Mouse (Mus musculus) c-Kit-positive CD71-negative TER-119-negative erythroid progenitor cells, embryonic 14.5 days (primary cell): Measurements from ENCODE around the gene Acyp2.

Experiments
- DNase-seq: peaks from one replicate; pipeline ENCODE4 v3.0.0-alpha.2; 2013; ENCODE audit warnings: low read depth

The Acyp2 gene

DNA sequence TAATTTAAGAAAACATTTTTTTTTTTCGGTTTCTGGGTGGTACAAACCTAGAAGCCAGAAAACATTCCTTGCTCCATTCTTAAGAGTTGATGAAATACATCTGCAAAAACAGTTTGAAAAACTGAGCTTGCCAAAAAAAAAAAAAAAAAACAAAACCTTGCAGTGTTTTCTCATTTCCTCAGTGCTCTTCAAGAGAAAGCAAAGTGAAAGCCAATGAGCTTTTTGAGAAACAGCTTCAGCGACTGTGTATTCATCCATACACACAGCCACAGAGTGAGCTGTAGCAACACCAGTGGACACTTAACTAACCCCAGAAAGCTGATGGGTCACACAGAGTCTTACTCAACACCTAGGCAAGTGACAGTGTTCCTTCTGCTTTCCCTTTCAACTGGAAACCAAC, 69.4 kb downstream of the Acyp2 start:
- no peak for DNase-seq

DNA sequence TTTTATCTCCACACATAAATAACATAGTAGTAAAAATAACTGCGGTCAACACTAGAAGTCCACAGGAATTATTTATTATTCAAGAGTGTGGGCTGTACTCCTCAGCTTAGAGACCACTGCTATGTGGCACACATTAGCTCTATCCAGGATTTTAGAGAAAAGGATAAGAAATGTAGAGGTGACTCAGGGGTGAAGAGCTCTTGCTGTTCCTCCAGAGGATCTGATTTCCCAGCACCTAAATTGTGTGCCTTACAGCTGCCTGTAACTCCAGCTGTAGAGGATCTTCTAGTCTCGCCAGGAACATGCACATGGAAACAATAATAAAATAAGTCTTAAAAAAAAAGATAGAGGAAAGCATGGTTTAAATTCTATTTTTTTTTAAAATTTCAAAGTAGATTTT, 70.5 kb downstream of the Acyp2 start:
- DNase-seq: no peak

DNA sequence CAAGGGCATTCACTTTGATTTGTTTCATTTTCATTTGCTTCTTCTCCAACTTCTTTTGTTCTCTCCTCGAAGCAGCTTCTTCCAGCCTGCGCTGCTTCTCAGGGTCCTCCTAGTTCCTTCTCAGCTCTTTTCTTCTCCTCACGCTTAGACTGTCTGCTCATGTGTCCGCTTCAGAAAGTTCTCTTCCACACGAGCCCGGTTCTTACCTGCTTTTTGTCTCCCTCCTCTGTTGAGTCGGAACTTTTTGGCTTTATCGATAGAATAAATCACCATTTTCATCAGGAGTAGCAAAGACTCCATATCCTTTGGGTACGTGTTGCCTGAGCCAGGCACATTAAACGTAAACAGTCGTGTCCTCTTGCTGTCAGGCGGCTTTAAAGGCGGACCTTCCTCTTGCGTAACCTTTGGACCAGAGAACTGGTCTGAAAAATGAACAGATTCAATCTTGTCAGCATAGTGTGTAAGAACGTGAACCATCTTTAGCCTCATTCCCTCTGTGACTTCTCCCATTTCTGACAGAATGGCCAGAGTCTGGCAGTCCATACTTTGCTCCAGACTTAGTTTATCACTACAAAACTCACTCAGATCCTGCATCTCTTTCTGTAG, 76.5 kb downstream of the Acyp2 start:
- no peak for DNase-seq

DNA sequence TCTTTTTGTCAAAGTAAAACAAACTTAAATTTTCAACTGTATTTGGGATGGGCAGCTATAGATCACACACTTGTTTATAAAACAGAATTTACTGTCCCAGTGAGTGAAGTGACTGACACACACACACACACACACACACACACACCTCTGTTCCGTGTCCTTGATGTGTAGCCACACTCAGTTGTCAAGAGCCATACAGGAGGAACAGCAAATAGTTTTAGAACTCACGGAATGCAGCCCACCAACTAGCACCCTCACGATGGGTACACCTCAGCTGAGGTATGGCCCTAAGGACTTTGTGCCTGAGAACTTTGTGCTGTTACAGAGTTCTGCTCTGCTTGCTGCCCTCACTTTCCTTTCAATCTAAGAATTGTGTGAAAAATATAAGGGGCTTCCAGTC, 78.8 kb downstream of the Acyp2 start:
- DNase-seq: no peak

DNA sequence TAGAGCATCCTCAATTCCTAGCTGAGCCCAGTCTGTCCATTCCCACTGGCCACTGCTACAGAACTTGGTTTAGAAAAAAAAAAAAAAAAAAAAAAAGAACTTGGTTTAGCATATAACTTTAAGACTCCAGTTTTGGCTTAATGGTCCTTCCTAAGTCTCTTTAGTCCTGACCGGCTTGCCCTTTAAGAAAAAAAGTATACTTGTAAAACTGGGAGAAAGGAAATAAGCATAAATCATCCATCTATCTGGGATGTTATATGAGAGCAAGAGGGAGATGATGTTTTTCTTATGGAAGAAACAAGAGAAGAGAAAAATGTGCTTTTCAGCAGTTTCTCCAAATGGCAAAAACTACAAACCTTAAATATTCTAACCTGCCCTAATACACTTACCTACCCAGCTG, 89.2 kb downstream of the Acyp2 start:
- DNase-seq: no peak

DNA sequence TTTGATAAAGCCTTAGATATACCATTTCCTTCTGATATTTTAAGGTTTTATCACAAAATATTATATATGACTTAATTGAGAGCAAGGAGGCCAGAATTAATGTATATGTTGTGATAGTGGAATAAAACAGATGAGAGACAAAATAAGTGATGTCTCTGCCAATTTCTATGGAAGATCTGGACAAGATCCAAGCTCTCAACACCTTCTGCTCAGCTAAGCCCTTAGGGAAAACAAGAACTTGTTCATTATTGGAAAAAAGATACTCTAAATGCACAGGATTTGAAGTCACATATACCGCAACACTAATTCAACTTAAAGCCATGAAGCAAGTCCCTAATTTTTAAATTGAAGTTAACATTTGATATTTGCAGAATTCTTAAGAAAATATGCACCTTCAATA, 96.0 kb downstream of the Acyp2 start:
- DNase-seq: no peak

DNA sequence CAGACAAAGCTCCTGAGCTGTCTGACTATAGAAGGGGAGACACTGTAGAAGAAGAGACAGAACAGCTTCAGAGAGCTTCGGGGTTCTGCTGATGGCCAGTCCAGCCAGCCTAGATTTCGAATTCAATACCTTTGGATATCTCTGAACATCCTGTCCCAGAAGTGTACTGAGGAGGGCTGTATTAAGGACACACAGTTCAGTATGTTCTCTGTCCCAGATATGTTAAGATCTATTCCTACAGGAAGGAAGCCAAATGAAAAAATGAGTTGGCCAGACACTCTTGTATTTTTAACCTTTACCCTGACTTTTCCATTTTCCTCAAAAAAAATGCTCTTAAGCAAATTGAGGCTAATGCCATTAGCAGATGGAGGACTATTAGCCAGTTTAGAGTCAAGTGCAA, 132.3 kb downstream of the Acyp2 start:
- no peak for DNase-seq

DNA sequence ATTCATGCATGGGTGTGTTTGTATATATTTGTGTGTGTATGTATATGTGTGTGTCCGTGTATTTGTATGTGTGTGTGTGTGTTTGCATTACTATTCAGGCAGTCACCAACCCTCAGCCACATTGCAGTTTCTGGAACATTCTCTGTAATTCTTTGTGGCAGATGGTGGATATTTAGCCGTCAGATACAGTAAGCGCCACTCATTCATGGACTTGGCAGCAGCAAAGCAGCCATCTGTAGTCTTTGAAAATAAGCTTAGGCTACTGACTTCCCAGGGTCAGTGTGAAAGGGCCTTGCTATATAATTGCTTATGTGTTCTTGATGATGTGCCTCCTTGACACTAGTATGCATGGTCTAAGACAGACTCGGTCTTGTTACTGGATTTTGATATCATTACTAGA, 141.2 kb downstream of the Acyp2 start:
- DNase-seq: no peak

DNA sequence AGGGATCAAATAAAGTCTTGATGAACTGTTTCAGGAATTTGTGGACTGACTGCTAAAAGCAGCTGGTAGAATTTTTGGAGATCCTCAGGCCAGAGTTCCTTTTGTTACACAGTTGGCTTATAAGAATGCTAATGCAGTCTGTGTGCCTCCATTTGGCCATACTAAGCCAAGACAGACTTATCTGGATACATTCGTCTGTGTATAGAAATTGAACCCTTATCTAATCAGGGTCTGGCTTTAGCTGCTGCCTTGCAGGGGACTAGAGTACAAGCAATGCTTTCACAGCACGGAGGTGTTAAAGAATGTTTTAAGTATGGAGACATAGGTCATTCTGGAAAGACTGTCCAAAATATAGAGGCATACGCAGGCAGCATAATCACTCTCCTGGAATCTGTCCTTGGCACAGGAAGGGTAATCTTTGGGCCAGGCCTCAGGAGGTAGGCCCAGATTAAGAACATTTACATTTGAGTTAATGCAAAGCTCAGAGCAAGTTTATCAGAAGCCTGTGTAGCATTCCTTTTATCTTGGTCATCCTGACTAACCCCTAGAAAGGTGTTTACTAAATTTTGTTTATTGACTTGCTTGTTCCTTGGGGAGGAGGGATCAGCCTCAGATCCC, 150.5 kb downstream of the Acyp2 start:
- DNase-seq: no peak

DNA sequence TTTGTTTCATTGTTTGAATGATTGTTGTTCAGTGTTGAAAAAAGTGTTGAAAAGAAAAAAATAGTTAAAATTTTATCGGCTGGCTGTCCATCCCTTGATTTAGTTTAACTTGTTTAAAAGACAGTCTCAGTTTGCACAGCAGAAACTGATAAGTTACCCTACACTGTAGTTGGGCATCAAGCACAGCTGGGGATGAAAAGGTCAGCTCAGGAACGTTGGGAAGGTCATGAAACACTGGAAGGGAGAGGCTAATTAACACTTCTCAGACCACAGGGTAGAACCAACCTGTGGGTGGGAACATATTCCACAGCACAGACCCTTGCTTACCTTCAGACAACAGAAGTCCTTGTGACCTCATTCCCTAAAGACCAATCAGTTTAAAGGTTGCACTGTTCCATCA, 152.2 kb downstream of the Acyp2 start:
- DNase-seq: no peak

DNA sequence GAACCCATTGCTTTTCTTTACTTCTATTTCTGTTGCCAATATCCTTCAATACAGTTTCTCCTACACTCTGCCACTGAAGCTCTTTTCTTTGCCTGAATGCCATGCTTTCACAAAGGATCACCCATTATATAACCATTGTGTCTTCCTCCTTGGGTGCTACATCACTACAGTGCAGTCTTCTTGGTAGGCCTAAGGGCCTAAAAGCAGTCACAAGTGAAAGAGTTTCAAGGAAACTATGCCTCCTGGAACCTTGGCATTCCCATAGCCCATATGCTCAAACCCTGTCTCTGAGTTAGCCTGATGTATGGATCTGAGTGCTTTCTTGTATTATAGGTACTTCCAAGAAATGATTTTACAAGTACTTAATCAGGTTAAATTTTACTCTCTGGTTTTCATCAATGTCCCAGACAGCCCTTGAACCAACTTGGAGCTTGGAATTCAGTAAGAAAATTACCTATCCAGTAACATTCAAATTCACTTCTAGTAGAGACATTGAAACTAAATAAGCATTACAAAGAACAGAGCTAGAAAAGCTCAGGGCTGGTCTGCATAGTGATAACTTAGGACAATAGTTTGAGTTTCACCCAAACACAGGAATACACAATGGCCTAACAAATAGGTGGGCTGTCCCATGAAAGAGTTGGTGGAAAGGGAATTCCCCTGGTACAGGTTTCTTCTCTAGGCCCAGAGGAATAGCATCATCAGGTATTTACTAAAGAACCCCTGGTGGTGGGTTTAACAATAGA, 157.7 kb downstream of the Acyp2 start:
- DNase-seq: no peak

DNA sequence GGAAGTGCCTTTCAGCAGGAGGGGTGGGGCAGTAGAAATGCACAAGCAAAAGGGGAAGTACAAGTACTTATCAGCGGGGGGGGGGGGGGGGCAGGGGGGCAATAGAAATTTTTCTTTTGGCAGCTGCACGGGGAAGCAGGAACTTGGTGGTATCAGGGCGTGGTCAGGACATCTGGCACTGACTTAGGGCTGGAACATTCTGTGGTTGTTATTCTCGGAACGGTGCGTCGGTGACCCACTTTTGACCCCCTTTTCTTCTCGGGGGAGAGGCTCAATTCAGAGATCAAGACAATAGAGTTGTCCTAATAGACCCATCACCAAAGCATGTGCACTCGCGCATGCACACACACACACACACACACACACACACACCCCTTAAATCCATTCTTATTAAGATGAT, 161.2 kb downstream of the Acyp2 start:
- DNase-seq: no peak

DNA sequence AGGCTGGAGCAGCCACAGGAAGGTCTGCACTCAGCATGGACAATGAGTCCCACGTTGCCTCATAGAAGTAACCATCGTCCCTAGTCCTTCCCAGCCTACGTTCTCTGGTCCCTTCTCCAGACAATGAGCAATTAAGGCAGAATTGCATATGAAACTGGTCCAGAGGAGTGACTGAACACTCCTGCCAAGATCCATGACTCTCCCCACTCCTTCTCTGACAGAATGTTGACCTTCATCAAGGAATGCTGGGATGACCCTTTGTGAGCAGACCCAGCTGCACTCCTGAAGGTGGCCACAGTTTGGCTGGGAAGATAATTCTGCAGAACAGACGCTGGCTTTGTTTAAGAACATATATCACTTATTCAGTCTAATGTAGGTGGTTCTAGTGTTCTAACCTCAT, 166.1 kb downstream of the Acyp2 start:
- no peak for DNase-seq

DNA sequence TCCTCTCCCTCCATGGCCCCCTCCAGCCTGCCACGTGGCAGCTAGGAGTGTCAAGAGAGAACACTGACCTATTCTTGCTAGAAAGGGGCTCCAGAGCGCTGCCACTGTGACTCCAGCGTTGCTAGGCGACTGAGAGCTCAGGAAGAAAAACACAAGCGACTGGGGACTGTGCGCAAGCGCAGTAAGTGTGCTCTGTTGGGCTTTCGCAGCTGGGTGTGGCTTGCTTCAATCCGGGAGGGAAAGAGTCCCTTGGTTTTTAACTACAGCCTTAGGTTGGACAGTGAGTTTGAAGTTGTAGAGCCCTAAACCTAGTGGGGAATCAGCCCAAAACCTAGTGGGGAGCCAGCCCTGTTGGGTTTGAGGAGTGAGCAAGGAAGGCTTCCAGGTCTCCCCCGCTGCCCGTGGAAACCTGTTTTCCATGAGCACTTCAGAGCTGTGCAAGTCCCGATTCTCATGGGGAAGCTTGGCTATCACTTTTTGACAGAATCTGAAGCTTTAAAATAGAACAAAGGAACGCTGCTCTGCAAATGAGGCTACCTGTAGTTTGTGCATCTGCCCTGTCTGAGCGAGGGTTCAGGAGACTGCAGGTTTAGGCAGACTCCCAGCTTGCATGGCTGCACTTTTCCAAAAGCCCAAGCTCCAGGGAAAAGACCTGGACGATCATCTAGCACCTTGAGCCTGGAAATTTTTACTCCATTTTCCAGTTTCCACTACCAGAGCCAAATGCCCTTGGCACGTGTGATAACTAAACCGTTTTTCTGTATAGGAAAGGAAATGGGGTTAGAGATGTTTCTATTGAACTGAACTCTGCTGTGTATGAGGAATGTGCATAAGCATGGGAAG, 177.4 kb downstream of the Acyp2 start, which contains the start of gene 4930505A04Rik:
Gene 4930505A04Rik (minus strand): TSS at position 77 of the 843 bp plus-strand sequence.
- peak; percentile 87 for DNase-seq

DNA sequence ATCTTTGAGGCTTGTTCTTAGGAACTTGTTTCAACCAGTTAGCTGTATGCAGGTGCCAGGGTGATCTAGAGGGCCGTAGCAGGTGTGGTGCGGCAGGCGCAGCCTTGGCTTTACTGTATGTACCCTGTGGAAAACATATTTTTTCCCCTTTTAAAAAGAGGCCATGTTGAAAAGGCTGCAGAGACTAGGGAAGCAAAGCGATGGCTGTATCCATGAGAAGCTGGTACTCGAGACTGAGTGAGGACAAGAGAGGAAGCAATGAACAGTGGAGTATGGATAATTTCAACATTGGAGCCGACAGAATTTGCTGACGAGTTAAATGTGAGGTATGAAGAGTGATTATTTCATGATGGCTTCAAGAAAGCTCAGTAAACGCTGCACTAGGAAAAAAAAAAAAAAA, 178.2 kb downstream of the Acyp2 start:
- no peak for DNase-seq
